Mouse (Mus musculus) lung, embryonic 14.5 days (tissue): ENCODE measurements around the gene Jund. TPM values are rescaled to one million over a fixed set of nuclear protein-coding genes. Genes with fewer than 3 reads are reported as not detected.

ENCODE experiments used
- ATAC-seq: fragments of 200-750 bp; cut with Nextera tagmentation; 2 replicates; pipeline ENCODE4 v1.8.0; 2017; ENCODE audit warnings: mild to moderate bottlenecking, moderate TSS enrichment, moderate library complexity; ENCODE audit not compliant: insufficient read depth
- DNase-seq: peaks from one replicate; pipeline ENCODE4 v3.0.0-alpha.2; 2015
- H3K27ac ChIP-seq: fragments of 300-500 bp; sonication (generic); 2 replicates; pipeline ENCODE4 v1.5.1; 2014; ENCODE audit warnings: low read depth, mild to moderate bottlenecking, moderate library complexity
- H3K27me3 ChIP-seq: fragments of 300-500 bp; sonication (generic); 2 replicates; pipeline ENCODE4 v1.6.1; 2014; ENCODE audit warnings: low read length, control low read depth; ENCODE audit not compliant: insufficient read depth
- H3K36me3 ChIP-seq: fragments of 300-500 bp; sonication (generic); 2 replicates; pipeline ENCODE4 v1.6.1; 2014; ENCODE audit warnings: control low read depth; ENCODE audit not compliant: insufficient read depth
- H3K4me1 ChIP-seq: fragments of 300-500 bp; sonication (generic); 2 replicates; pipeline ENCODE4 v1.6.1; 2014; ENCODE audit warnings: antibody characterized with exemption, control low read depth; ENCODE audit not compliant: insufficient read depth
- H3K4me2 ChIP-seq: fragments of 300-500 bp; sonication (generic); 2 replicates; pipeline ENCODE4 v1.6.1; 2014; ENCODE audit warnings: mild to moderate bottlenecking
- H3K4me3 ChIP-seq: fragments of 300-500 bp; sonication (generic); 2 replicates; pipeline ENCODE4 v1.5.1; 2014; ENCODE audit warnings: low read depth, low read length
- H3K9ac ChIP-seq: fragments of 300-500 bp; sonication (generic); 2 replicates; pipeline ENCODE4 v1.6.1; 2014
- H3K9me3 ChIP-seq: fragments of 300-500 bp; sonication (generic); 2 replicates; pipeline ENCODE4 v1.6.1; 2016; ENCODE audit warnings: low read depth, low read length, control low read depth
- CTCF ChIP-seq: IDR thresholded peaks from 2 replicates; pipeline ENCODE4 v1.5.1; 2016; ENCODE audit warnings: antibody characterized with exemption, low read depth
- WGBS: fragments of 180-500 bp; shearing (Covaris S2); extraction: QIAGEN DNeasy Blood & Tissue Kit; methylation state at CpG from one replicate; pipeline ENCODE4 v1.1.7; 2014; 5-methylcytosine and 5-hydroxymethylcytosine counted together
- polyA plus RNA-seq: library from polyadenylated mRNA; unstranded; fragments of >200 nt; fragmentation: Nextera tagmentation; extraction: Ambion mirVana; gene quantifications from 2 replicates; pipeline ENCODE4 v1.2.1, GENCODE M21; 2014

Gene Jund
- polyA plus RNA-seq, 1 experiment from 2014 or later = 72.9 TPM

- no peak for ATAC-seq
- no peak for TF ChIP-seq CTCF
- H3K9ac ChIP-seq = no peak overlapping the region
Observed at GRCm38 (mm10) chr8:70665599-70665998, 33.1 kb upstream of the Jund start.

GRCm38 (mm10) chr8:70667071-70667470 lies 31.7 kb upstream of the Jund start:
- DNase-seq (no peak), ATAC-seq (no peak)
- Histone ChIP-seq H3K9ac (no peak overlapping the region), H3K9me3 (no peaks in the 10 kb centered on the region), H3K4me2 (no peak overlapping the region), H3K27ac (no peak overlapping the region), H3K4me3 (no peak overlapping the region), H3K4me1 (no peaks in the 10 kb centered on the region), H3K27me3 (no peaks in the 10 kb centered on the region), H3K36me3 (no peaks in the 10 kb centered on the region)
- 64% methylated on average over 5 of the region's 5 CpGs for WGBS
- no peak for TF ChIP-seq CTCF

More at GRCm38 (mm10) chr8:70665599-70665998, 33.1 kb upstream of the Jund start:
- no peak for DNase-seq
- 69% methylated on average over 2 of the region's 2 CpGs for WGBS
- H3K4me2 ChIP-seq = no peak overlapping the region
- H3K4me3 ChIP-seq = no peak overlapping the region
- no peak overlapping the region for H3K27ac ChIP-seq
- no peaks in the 10 kb centered on the region for H3K36me3 ChIP-seq
- H3K9me3 ChIP-seq = no peaks in the 10 kb centered on the region
- no peaks in the 10 kb centered on the region for H3K27me3 ChIP-seq
- no peaks in the 10 kb centered on the region for H3K4me1 ChIP-seq

DNA sequence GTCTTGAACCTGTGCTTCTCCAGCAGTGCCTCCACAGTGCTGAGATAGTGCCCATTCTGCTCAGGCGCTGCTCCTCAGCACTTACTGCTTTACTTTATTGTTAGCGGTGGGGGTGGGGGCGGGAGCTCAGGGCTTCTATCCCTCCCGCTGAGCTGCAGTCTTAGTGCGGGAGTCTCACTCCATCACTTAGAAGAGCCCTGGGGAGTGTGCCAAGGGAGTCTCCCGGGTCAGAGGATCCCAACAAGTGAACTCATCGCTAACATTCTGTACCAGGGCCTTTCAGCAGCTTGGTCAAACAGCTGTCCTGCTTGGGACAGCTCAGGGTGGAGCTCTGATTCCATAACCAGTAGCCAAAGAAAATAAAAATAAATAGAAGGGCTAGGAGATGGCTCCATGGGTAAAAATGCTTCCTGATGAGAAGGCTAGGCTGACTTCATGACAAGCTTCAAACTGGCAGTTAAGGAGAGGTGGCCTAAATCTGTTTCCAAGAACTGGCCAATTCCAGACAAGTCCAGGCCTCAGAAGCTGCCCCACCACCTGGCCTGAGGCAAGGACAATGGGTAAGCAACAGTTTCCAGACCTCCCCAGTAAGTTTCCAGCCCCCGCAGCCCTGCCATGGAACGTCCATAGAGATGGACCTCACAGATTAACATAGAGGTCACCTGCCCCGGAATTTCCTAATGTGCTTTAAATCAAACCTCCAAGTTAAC lies 27.0 kb upstream of the Jund start:
- Histone ChIP-seq H3K27ac (no peak overlapping the region), H3K9me3 (no peaks in the 10 kb centered on the region), H3K4me3 (no peak overlapping the region), H3K36me3 (peaks cover 3% of the 10 kb centered on the region; the same call in 1 of the 2 replicates), H3K27me3 (no peaks in the 10 kb centered on the region), H3K9ac (no peak overlapping the region), H3K4me2 (no peak overlapping the region), H3K4me1 (peaks cover 10% of the 10 kb centered on the region)
- no peak for TF ChIP-seq CTCF
- DNase-seq (no peak), ATAC-seq (no peak)
- 63% methylated on average over 10 of the region's 10 CpGs for WGBS

DNA sequence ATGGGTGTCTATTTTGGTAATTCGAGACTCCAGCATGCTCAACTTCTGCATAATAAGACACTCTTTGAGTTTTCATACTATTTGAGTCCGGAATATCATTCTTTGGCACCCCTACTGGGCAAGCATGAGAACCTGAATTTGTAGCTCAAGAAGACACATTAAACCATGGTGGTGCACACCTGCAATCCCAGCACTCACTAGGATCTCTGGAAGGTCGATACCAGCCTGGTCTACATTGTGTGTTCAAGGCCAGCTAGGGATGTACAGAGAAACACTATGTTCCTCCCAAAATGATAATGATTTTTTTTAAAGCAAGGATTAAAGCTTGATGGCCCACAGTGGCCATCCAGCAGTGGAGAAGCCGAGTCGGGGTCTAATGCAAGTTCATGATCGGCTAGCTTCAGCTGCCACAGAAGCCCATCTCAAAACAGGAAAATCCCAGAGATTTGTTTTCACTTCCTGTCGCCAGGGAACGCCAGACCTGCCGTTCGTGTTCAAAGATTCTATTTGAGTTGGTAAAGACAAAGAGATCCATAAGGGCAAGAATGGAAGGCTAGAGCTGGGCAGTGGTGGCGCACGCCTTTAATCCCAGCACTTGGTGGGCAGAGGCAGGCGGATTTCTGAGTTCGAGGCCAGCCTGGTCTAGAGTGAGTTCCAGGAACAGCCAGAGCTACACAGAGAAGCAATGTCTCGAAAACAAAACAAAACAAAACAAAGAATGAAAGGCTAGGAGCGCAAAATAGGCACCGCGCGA lies 26.2 kb upstream of the Jund start:
- WGBS = 38% methylated on average over 19 of the region's 19 CpGs
- no peak for DNase-seq

GRCm38 (mm10) chr8:70673079-70673856 lies 25.5 kb upstream of the Jund start, which contains the start of gene Lsm4:
Lsm4 (plus strand) TSS chr8:70673248.
- Histone ChIP-seq H3K27me3 (no peaks in the 10 kb centered on the region), H3K27ac (peak within 1 kb of the TSS; percentile 95), H3K4me1 (peaks cover 10% of the 10 kb centered on the region), H3K9ac (peak within 1 kb of the TSS; percentile 79), H3K4me3 (peak within 1 kb of the TSS; percentile 68), H3K4me2 (peak within 1 kb of the TSS; percentile 93), H3K9me3 (no peaks in the 10 kb centered on the region), H3K36me3 (peaks cover 15% of the 10 kb centered on the region)
- peak; percentile 97 for ATAC-seq
- DNase-seq = peak; percentile 100
- WGBS = under 1% methylated on average over 60 of the region's 60 CpGs
- peak; percentile 85 for TF ChIP-seq CTCF

More for the DNA sequence above, 26.2 kb upstream of the Jund start:
- no peaks in the 10 kb centered on the region for H3K27me3 ChIP-seq
- H3K4me2 ChIP-seq = peak overlapping the region; percentile 93
- TF ChIP-seq CTCF = no peak
- peaks cover 10% of the 10 kb centered on the region for H3K4me1 ChIP-seq
- ATAC-seq = no peak; the same call in 1 of the 2 replicates
- peak overlapping the region; percentile 68 for H3K4me3 ChIP-seq
- H3K9ac ChIP-seq = peak overlapping the region; percentile 53
- H3K36me3 ChIP-seq = peaks cover 7% of the 10 kb centered on the region; the same call in 1 of the 2 replicates
- H3K27ac ChIP-seq = peak overlapping the region; percentile 77
- no peaks in the 10 kb centered on the region for H3K9me3 ChIP-seq

DNA sequence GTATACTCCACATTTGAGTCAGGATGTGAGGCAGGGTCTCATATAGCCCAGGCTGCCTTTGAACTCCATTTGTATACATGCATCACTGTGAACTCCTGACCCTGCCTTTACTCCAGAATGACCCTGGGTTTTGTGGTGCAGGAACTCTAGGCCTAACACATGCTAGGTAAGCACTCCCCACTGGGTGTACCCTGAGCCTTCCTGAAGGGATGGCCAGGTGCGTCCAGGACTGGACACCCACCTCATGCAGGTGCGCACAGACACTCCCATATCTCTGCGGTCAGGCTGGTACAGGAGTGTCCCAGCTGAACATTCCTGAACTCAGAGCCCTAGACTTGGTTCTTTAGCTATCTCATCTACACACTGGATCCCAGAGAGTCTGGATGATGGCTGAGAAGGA lies 24.6 kb upstream of the Jund start:
- peak overlapping the region; percentile 93 for H3K4me2 ChIP-seq
- peaks cover 10% of the 10 kb centered on the region for H3K4me1 ChIP-seq
- peaks cover 23% of the 10 kb centered on the region for H3K36me3 ChIP-seq
- no peaks in the 10 kb centered on the region for H3K27me3 ChIP-seq
- WGBS = 70% methylated on average over 3 of the region's 3 CpGs
- H3K9me3 ChIP-seq = no peaks in the 10 kb centered on the region
- peak overlapping the region; percentile 79 for H3K9ac ChIP-seq
- no peak for ATAC-seq
- H3K27ac ChIP-seq = peak overlapping the region; percentile 95
- H3K4me3 ChIP-seq = peak overlapping the region; percentile 68
- no peak for TF ChIP-seq CTCF
- no peak for DNase-seq
